Mouse (Mus musculus): Measurements from ENCODE around the gene Ehd1.

The Ehd1 gene

DNA sequence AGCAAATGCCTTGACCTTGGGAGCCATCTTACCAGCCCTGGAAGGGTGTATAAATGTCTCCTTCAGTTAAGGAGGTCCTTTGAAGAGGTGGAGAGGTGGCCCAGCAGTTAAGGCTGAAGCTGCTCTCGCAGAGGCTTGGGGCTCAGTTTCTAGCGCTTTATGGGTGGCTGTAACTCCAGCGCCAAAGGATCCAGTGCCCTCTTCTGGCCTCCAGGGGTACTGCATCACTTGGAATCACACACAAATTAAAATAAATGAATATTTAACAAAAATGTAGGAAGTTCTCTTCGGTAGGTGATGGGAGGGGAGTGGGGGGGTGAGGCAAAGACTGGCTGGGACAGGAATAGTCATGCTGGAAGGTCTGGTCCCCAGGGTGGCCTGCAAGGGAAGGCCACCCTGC is 15.6 kb upstream of the Ehd1 start:
- no peak for DNase-seq (ENCODE audit: low spot score)

DNA sequence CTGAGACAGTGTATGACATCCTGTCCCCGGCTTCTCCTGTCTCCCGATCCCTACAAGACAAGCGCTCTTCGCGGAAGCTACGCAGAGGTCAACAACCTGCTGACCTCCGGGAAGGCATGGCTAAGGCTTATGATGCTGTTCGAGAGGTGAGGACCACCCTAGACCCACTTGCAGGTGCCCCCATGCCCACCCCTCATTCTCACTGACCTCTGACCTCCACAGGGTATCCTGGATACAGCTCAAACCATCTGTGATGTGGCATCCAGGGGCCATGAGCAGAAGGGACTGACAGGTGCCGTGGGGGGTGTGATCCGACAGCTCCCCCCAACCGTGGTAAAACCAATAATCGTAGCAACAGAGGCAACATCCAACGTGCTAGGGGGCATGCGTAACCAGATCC is 15.1 kb upstream of the Ehd1 start:
- no peak for DNase-seq (ENCODE audit: low spot score)

DNA sequence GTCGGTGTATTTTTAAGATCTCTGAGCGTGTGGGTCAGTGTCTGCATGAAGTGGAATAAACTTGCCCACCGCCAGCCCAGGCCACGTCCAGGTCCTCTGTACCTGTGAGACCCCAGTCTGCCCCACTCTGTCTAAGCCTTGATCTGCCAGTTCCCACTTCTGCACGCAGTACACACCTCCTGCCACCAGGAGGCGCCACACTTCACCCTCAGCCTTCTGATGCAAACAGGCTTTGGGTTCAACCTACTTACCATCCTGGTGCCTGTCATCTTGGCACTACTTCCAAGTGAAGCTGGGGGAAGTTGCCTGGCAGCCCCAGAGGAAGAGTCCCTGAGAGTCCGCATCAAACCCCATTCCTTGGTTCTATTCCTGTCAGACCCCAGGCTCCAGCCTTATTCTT is 14.3 kb upstream of the Ehd1 start:
- peak; percentile 75 for DNase-seq (ENCODE audit: low spot score)

DNA sequence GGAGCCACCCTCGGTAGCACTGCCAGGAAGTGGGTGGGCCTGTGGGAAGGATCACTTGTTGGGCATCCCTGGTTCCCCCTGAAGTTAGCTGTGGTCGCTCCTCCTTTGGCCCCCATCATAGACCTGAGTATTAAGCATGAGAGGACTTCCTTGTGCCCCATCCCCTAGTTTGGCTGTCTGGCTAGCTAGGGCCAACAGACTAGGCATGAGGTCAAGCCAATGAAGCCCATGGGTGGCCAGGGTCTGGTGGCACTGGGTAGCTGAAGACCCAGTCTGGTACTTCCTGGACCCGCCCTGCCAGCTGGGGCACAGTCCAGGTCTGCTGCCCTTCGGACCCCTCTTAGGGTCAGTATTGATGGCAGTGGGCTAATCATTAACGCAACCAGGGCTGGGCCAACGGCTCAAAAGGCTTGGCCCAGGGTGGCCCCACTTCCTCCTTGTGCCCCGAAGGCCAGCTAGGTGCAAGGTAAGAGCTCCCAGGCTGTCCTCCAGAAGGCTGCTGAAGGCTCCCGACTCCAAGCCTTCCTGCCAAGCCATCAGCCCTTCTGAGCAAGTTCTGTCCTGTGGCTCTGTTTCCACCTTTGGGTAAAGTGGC is 13.6 kb upstream of the Ehd1 start:
- DNase-seq (ENCODE audit: low spot score): no peak

DNA sequence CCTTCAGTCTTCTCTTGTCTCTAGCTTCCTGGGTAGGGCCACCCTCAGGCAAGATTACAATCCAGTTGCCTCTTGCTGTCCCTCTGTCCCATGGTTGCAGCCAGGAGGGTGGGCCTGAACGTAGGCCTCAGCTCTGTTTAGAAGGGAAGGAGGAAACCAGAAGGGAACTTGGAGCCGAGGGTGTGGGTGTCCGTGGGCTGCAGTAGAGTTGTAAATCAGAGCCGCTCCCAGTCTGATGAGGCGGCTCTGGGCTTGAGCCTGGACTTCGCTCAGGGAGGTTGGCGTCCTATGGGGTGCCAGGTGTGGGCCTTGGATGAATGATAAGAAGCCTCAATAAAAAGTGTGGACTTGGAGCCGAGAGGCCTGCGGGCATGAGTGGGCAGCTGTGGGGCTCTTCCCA is 12.3 kb upstream of the Ehd1 start:
- no peak for DNase-seq (ENCODE audit: low spot score)

DNA sequence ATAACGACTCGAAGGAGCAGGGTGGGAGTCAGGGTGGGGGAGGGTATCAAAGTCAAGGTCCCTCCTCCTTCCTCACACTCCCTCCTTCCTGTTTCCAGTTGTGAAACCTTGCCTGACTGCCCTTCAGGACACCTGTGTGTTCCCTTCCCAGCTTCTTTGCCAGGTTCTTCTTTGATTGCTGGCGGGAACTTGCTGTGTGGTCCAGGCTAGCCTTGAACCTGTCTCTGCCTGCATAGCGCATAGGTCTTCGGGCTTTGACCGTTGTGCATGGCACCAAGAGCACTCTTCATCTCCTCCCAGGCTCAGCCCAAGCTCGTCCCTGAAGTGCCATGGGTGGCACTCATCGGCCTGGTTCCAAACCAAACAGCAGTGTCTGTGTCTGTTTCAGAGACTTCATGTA is 11.6 kb upstream of the Ehd1 start:
- DNase-seq (ENCODE audit: low spot score): no peak

DNA sequence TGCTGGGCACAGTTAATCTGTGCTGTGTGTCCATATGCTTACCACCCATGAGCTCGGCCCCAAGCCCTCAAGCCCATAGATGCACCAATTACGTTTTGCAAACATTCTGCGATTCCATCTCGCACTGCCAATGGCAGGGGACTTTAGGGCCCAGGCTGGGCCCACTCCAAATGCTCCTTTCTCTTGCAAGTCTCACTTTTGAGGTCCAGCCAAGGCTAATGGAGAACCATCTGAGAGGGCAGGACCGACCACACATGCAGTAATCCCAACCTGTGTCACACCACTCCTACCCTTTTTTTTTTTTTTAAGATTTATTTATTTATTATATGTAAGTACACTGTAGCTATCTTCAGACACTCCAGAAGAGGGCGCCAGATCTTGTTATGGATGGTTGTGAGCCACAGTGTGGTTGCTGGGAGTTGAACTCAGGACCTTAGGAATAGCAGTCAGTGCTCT is 10.8 kb upstream of the Ehd1 start:
- DNase-seq (ENCODE audit: low spot score): no peak

DNA sequence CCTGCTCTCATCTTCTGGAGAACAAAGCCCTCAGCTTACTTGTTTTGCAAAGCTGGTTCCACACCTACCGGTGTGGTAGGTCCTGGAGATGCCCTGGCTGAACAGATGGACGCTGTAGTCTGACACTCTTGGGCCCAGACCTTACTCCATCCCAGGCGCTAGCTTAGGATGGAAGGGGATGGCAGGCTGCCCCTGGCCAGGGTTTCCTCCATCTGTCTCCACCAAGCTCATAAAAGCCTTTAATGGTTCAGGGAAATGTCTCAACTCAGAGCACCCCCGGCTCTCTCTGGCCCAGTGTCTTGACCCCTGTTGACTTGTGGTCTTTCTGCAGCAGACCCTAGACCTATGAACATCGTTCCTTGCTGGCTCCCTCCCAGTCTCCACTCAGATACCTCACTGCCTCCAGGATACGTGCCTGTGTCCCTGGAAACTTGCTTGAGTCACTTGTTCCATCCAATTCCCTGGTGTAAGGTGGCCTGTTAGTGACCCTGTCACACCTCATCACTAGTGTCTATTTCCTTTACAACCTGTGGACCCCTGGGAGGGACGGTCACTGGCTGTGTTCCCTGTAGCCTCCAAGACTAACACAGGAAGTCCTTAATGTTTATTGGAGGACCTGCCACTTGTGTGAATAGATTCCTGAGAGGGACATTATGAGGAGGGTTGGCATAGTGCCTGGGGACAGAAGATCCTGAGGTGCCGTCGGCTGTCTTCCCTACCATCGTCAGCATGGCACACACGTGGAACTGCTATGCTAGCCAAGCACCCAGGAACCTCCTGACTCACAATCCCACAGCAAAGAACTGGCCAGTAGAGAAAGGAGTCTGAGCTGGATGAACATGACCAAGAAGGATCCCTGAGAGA is 9.0 kb upstream of the Ehd1 start:
- DNase-seq (ENCODE audit: low spot score): no peak

DNA sequence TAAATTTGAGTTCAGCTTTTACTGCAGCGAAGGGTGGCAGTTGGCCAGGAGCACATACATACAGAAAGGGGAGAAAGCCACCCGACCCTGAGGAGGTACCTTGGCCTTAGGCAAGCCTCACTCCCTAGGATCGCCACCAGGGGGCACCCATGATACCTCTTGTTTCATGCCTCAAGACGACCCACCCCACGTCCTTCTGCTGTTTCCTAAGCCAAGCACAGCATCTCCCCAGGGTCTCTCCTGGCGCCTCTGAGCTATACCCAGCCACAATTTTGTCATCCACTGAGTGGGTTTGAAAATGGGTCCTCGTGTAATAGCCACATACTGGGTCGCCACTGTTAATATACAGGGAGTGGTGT is 8.4 kb upstream of the Ehd1 start:
- peak; percentile 86 for DNase-seq (ENCODE audit: low spot score)

DNA sequence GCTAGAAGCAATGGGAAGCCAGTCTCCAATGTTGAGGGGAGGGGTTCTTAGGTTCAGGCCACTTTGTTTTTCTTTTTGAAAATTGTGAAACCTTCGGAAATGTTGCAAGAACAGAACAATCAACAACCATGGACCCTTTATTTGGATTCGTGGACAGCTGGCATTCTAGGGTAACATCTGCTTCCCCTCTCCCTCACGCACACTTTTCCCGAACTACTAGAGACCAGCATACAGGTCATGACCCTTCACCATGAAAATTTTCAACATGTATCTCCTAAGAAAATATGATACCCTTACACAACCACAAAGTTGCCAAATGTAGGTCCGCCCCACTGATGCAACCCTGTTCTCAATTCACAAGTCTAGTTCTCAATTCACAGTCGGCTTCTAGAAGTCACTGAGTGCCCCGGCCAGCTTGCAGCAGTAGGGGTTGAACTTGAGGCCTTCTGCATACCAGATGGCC is 7.8 kb upstream of the Ehd1 start:
- DNase-seq (ENCODE audit: low spot score): no peak

DNA sequence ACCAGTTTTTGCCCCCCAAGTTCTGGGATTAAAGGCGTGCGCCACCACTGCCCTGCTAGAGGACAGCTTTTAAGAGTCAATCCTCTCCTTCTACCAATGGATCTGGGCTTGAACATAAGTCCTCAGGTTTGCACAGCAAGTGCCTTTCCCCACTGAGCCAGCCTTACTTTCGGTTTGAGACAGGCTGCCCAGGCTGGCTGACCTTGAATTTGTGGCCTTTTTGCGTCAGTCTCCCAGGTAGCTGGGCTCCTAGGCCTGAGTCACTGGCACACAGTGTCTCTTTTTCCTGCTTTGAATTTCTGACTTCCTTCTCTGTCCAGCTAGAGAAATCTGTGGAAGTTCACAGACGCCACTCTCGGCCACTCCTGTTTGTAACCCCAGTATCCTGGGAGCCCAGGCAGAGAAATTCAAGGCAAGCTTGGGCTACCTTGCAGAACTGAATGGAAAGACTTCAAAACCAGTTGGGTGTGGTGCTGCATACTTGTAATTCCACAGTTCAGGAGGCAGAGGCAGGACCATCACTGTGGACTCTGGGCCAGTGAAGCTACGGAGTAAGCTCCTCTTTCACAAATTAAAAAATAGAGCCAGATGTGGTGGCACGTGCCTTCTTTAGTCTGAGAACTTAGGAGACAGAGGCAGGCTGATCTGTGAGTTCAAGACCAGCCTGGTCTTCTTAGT is 6.6 kb upstream of the Ehd1 start:
- DNase-seq (ENCODE audit: low spot score): no peak

DNA sequence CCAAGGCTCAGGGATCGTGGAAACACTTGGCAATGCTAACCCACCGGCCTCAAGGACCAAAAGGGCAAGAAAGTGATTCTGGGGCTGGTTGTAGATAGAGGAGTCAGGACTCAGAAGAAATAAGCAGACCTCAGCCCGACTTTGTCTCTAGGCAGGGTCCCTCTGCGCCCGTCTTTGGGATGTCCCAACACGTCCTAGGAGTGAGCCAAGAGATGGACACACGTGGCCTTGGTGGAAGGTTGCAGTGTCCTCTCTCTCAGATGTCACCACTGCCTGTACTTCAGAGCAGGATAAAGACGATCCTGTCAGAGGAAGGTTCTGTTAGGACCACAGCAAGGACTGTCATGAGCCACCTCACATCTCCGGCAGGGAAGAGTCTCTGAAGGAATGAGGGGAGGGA is 5.9 kb upstream of the Ehd1 start:
- no peak for DNase-seq (ENCODE audit: low spot score)

DNA sequence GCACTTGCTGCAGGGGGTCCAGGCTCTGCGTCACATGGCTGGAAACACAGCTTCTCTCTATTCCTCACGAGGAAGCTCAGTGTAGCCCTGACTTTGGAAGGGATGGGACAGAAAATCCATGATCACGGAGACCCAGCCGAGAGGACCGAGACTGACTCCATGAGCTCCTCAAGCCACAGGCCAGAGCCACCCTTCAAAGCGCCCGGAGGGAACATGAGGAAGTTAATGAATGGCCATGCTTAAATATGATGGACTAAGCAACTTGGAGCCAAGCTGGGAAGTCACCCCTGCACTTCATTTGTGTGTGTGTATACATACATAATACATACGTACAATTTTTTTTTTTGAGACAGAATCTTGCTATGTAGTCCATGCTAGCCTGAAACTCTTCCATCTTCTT is 5.3 kb upstream of the Ehd1 start:
- no peak for DNase-seq (ENCODE audit: low spot score)

DNA sequence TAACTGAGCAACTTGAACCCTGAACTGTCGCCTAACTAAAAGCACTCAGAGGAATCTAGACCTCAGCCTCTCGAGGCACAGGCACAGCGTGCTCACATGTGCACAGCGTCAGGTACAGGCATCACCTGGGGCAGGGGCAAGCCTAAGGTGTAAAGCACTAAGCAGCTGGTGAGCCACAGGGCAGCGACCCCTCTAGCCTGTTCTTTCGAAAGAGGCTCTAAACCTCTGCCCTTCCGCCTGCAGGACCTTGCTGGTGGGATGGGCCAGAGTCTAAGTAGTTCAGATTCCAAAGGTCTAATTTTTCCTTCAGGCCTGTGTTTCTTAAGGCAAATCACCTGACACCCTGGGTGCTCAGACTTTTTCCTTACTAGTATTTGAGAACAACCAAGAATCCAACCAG is 4.5 kb upstream of the Ehd1 start:
- DNase-seq (ENCODE audit: low spot score): no peak

DNA sequence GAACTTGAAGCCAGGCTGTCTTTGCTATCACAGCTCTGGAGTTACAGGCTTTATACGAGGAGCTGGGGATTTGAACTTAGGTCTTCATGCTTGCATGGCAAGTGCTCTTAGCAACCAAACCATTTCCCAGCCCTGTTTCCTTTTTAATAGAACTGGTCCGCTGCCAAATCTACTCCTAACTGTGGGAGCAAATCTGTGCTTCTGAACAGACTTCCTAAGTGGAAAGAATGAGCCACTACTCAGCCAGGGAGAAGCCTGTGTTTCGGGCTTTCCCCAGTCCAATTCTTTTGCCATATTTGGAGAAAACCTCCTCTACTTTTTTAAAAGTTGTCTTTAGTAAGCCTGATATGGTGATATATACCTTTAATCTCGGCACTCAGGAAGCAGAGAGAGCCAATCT is 3.8 kb upstream of the Ehd1 start:
- DNase-seq (ENCODE audit: low spot score): no peak

DNA sequence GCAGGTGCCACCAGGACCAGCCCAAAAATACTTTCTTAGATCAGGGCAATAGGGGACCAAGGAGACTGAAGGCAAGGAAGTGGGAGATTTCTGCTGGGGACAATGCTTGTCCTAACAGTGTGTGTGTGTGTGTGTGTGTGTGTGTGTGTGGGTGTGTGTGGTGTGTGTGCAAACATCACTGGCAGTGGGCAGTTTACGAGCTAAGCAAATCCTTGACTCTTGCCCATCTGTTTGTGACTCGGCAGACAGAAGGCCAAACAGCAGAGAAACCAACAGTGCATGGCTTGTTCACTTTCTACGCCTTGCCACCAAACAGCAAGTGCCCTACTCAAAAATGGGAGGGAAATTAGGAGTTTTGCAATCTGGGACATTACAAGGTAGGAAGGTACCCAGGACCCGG is 2.9 kb upstream of the Ehd1 start:
- DNase-seq (ENCODE audit: low spot score): no peak

DNA sequence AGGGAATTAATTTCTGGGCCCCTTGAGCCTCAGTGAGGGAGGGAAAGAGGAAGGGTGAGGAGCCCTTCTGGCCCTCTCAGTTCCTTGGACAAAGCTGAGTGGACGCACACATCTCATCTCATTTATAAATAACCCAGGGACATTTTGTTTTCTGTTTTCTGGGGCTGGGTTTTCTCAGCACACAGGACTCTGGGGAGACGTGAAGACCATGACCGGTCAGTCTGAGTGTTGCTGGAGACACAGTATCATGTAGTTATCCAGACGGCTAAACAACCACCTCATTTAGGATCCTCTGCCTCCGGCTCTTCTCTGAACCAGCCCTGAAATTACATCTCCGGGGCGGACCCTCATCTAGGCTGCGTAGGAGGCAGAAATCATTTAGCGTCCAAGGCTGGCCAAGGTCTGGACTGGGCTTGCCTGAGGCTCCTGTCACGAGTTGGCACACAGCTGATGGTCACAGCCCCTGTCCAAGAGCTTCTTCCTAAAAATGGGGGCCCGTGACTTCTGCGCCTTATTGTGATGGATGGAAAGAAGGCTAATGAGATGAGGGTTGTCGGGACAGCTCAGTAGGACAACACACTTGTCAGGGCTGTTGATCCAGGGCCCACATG is 2.4 kb upstream of the Ehd1 start:
- no peak for DNase-seq (ENCODE audit: low spot score)

DNA sequence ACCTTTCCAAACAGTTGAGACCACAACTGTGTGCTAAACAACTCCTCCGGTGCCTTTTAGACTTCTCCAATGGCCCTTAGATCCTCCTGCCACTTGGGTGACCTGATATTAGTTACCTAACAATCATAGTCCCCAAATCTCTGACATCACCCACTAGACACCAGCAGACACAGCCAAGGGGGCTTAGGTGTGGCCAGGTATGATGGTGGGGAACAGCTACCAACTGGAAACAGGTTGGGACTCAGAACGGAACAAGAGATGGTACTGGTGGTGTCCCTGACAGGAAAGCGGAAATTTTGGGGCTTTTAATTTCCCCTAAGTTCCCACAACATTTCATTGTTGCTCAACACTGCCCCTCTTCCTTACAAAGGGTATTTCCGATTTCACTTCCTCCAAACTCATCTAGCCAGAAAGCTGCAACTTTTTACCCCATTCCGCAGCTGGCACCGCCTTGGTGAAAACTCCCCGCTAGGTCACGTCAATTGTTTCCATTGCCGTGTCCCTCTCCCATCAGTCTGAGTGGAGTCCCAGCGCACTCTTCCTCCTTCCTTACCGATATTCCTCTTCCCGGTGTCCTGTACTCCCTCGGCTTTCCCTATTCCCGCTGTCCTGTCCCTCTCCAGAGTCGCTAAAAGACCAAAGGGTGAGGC is 660 bp upstream of the Ehd1 start:
- DNase-seq (ENCODE audit: low spot score): no peak

DNA sequence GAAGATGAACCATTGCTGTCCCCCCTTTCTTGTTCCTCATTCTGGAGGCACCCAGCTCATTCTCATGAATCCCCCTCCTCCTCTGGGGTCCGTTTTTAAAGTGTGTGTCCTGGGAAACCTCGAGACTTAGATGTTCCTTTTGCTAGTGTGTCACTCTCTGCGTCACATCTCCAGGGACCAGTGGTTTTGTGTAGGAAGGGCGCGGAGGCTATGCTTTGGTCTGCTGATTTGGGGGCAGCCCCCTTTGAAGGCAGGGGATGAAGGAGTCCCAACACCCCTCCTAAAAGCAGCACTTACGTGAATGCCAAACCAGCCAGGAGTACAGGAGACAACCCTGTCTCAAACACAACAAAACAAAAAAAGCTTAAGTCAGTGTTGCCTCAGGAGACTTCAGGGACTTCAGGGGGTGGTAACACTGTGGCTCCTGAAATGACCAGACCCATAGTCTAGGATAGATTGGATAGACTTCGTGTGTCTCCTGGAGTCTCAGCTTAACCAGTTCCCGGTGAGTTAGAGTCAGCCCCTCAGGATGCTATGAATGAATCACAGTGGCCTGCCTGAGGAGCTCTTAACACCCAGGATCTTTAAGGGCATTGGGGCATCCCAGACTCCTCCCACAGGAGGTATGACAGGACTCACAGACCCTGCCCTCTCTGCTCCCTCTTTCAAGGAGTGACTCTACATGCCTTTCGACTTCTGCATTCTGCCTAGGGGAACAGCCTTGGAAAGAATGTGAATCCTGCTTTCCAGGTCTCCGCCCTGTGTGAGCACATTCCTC is 1.3 kb downstream of the Ehd1 start:
- DNase-seq (ENCODE audit: low spot score): peak; percentile 68

DNA sequence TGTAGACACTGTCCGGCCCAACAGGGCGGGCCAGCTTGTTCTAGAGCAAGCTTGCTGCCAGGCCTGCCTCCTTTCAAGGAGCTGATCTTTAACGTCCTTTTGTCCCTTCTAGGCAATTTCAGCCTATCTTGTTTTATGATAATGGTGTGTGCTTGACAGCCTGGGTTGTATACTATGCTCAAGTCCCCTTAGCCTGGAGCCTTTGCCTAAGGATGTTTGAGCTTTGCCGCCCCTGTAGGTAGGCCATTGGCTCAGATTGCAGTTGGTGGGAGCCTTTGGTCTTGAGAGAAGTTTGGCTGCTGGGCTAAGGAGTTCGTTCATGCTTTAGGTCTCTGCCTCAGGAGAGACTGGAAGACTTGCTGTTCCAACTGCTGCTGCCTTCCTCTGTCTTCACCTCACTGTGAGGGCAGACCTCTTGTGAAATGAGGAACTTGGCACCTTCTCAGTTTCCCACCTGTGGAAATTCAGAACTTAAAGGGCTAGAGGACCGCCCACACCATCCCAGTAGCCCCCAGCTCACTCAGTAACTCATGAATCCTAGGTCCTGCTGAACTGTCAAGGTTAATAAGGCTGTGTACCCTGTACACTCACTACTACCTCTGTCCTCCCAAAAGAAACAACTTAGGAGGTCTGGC is 2.0 kb downstream of the Ehd1 start:
- no peak for DNase-seq (ENCODE audit: low spot score)

Data from c-Kit-positive CD71-positive TER-119-positive erythroid progenitor cells, embryonic 14.5 days (primary cell).